Mouse (Mus musculus) left cerebral cortex, adult 9 months (tissue): Measurements from ENCODE around the gene Arhgef28.

ENCODE experiments used
- DNase-seq, 2 experiments: peaks; one replicate each; pipeline ENCODE4 v3.0.0; 2022; ENCODE audit warnings: low spot score in 2 of 2

Gene Arhgef28

DNA sequence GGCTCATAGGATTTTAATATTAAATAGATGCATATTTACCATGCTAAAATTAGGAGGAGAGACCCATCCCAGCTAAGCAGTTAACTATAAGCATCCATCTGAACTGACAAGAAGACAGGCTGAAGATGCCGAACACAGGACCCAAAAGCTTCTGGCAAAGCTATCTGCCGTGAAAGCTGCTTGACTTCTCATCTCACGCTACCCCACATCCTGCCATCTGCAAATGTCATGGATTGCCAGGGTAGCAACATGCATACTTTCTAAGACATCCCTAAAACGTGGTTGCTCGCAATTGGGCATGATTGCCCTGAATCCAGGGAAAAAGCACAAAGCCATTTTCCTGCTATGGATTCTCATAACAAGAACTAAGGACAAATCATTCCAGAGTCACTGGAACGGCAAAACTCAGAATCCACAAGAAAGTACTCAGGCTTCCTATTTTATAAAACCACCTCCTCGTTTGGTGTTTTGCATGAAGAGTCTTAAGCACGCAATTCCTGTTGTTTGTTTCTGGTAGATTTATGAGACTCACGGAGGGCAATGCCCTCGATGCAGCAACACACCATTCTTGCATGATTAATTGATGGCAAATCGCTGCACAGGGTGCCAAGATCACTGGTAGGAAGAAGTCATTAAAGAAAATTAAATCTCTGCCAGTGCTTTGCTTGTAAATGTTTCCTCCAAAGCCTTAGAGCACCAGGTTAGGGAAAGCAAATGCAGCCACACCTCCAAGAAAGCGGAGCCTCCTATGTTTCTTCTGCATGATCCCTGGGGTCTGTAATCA lies 287.9 kb downstream of the Arhgef28 start:
- DNase-seq: peak in 1 of 2 experiments; percentile 29

DNA sequence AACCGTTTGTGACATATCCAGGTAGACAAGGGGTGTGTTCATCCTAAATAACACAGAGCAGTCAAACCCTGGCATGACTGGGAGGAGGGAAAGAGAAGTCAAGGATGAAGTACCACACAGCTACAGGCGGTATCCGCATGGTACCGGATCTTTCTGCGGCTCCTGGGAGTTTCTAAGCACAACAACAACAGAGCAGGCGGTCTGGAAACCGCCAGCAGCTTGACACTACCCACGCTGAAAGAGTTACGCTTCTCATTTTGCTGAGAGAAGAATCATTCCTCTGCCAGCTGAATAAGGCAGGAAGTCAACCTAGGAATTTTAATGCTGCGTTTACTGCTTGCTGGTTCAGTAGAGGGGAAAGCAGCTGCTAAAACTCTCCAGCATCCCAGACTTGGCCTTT lies 295.2 kb downstream of the Arhgef28 start:
- peak; percentile 43 to 77 for DNase-seq

DNA sequence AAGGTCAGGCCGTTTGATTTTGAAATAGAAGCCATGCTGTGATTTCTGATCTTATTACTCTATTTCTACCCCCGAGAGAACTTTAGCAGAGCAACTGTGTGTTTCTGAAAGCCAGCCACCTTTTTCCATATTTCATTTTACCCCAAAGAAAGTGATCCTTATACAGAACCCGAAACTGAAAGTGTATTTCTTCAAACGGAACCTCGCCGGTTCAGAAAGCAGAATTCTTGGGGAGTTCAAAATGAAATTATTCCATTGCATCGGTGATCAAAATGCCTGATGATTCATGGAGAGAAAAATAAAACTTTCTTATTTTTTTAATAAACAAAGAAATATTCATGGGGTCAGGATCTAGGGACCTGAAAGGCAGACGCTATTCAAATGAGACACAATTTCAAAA lies 303.4 kb downstream of the Arhgef28 start:
- no peak for DNase-seq

DNA sequence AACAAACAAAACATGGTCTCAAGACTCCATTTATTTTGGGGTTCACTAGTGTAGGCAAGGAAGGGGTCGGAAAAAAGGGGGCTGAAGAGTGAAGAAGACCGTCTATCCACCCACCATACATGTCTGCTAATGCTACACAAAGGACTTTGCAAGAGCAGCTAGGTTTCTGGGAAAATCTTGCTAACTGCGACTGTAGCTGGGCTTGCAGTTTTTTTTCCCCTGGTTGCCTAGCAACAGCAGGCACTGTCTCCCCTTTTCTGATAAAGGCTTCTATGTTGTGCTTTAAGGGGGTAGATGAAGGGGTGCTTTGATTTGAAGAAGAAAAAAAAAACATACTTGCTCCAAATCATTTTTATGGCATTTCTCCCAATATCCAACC lies 305.9 kb downstream of the Arhgef28 start:
- DNase-seq: peak; percentile 64 to 75

DNA sequence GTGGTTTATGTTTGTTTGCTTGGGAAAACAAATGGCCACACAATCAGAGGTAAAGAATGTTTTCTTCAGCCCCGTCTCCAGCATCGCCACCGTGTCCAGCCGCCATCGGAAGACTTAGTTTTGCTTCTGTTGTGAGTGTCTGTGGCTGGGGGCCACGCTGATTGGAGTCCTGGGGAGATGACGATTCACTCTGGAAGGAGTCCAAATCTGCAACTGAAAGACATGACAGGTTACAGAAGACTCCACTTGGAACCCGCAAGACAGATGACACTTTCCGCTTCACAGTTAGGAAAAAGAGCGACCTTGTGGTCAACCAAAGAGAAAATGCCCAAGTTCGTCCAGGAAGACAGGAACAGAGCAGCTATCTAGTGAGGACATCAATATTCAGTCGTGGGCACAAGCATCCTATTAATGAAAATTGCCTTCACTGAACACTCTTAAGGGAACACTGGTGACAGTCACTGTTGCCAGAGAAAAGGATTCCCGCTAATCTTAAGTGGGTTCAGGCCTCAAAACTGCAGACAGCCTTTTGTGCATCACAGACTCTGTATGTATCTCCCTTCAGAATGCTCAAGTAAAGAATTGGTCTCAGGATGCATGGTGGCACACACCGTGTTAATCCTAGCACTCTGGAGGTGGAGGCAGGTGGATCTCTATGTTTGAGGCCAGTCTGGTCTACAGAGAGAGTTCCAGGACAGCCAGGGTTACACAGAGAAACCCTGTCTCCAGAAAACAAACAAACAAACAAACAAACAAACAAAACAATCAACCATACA lies 306.4 kb downstream of the Arhgef28 start:
- no peak for DNase-seq

DNA sequence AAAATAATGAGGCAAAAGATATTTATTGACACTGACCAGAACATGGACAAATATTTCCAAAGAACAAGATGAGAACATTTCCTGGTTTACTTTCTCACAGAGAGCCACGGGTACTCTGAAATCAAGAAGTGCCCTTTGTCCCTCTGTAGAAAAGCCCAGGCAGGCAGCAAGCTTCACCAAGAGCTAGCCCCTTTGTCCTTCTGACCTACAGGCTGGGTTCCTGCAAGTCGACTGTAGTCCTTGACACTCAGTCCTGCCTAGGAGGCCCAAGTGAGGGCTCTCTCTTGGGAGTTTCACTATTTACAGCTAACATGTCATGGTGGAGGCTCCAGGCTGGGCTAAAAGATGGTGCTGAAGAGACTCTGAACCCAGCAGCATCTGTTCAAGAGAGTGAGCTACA lies 307.6 kb downstream of the Arhgef28 start:
- DNase-seq: no peak

DNA sequence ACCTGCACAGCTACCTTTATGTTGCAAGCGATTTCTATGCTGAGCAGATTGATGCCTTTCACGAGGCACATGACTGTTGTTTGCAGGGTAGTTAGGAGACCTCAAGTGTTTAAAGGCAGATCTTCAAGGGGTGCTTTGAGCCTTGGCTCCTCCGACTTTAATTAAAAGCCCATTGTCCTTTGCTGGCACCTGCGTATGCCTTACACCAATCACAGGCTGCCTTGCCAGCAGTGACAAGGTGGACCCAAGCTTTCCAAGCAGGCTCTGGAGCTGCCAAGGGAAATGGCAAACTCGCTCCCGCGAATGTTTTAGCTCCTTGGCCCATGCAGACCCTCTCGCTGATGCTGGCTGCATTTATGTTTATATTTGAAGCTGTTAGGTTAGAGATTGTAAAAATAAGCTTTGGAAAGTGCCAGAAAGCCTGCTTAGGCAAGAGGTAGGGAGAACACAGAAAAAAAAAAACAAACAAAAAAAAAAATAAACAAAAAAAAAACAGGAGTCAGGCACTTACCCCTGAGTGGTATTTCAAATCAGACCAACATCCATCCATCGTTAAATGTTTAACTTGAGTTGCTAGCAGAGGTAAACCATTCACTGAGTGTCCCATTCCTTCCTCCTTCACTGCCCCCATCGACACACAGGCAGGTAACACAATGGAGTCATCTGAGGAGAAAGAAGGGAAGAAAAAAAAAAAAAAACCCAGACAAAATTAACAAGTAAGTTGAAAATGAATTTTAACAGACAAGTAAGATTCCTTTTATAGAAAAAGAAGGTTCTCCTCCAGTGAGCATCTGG lies 313.0 kb downstream of the Arhgef28 start:
- DNase-seq: no peak

DNA sequence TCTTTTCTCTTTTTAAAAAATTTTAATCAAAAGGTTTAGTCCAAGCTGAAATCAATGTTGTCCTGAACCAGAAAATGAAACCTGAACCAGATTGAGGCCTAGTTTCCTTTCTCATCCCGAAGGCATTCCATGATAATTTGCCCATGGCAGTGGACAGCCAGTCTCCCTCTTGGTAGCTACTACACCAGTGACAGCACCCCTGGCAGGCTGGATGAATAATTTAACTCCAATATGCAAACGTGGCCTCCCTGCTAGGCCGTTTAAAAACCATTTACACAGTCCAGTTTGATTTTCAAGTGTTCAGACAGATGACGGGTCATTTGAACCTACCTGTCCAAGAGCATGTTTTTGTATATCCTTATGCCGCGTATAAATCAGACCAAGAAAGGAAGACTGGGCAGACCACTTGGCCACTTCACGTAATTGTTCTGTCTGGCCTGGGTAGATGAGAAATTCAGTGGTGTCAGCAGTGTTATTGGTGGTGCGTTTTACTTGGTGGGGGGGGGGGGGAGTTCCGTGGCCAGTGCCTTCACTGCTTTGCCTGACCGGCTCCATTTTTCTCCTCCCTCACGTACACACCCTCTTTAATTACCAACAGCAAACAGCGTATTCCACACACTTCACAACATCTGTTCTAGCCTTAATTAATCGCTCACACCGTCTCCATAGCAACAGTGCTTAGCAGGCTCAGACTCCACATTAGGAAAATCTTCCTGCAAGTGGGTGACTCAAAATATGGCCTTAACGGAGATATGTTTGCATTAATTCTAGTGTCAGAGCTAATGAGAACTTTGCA lies 314.0 kb downstream of the Arhgef28 start:
- peak; percentile 65 to 71 for DNase-seq

DNA sequence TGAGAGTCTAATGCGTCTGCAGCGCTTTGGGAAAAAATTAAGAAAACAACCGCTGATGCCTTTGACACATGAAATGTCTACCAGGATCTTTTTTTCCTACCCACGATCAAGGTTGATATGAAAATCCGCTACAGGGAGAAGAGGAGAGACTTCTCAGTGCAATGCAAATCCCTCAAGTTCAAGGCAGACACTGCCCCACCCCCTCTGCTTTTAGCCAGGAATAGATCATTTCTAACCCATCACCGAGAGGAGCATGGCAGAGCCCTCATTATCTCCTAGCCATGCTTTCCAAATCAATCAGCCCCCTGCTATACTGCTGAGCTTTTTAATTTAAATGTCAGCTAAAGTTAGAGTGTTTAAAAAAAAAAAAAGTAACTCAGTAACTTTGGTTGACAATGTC lies 318.2 kb downstream of the Arhgef28 start:
- peak in 1 of 2 experiments; percentile 37 for DNase-seq

DNA sequence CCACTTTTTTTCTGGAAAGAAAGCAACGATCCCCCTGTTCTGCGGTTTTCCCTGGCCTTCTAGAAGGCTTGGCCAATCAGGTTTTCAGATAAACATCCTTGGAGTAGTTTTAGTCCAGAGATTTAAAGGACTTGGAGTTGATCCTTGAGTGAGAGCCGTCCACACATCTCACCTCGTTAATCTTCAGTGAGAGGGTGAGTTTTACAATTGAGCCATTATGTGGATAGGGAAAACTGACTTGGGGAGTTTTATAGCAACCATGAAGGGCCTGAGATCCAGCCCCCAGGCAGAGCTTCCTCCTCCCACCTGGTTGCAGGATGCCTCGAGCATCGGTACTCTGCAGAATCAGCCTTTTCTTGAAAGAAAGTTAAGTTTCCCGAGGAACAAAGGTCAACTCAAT lies 318.7 kb downstream of the Arhgef28 start:
- DNase-seq: no peak

DNA sequence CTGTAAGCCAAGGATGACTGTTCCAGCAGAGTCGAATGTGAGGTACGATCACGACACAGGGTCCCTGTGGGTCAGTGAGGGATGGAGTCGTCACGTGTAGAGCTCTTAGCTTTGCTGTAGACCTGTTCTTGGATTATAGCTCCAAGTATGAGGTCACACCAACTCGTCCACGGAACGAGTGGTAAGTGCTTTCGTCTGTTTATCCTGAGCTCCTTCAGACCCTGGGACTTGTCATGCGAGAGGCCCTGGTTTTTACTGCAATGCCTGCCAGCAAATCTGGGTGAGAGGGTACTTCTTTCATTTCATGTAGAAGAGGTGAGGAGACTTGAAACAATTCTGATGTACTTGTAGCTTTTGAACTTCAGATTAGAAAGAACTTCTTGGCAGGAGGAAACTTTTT lies 322.6 kb downstream of the Arhgef28 start:
- no peak for DNase-seq

DNA sequence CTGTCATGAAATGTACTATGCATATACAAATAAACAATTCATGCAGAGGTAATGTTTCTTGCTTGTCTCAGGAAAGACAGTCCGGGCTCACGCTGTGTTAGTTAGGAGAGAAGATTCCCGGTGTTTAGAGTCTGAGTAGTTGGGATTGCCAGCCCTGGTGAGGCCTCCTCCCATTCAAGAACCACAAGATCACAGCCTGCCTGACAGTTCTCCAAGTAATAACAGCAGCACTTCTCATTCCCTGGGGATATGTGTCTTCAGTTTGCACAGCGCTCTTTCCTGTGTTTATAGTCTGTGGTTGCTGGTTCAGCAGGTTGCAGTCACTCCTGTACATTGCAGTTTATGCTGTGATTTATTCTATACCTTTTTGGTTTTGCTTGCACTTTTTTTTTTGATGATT lies 329.8 kb downstream of the Arhgef28 start:
- no peak for DNase-seq

DNA sequence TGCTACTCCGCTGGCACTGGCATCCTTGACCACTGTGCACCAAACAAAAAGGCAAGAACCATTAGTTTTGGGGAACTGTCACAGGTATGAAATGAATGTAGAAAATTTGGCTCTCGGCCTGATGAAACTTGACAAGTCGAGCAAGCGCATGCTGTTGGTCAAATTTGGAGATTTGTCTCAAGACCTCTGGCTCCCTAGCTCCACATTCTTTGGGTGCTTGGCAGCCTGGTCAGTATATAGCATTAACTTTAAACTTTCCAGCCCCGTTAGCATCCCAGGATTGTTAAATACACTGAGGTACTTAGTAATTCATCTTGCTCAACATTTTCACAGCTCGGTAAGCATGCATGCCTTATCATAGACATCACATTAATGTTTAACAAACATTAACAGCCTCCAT lies 330.2 kb downstream of the Arhgef28 start:
- no peak for DNase-seq

DNA sequence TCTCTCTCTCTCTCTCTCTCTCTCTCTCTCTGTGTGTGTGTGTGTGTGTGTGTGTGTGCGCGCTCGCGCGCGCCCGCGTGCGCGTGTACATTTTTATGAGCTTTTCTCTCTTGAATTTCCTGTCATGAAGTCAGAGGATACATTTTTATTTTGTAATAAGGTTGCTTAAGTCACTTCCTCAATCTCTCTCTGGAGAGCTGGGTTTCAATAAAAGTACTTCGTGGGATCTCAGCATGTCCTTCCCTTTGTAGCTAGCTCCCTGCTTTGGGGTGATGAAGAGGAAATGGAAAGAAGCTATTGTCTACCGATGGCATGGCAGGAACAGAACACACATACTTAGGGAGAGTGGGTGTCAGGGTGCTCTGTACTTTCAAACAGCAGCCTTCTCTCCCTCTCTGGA lies 336.8 kb downstream of the Arhgef28 start:
- DNase-seq: no peak

DNA sequence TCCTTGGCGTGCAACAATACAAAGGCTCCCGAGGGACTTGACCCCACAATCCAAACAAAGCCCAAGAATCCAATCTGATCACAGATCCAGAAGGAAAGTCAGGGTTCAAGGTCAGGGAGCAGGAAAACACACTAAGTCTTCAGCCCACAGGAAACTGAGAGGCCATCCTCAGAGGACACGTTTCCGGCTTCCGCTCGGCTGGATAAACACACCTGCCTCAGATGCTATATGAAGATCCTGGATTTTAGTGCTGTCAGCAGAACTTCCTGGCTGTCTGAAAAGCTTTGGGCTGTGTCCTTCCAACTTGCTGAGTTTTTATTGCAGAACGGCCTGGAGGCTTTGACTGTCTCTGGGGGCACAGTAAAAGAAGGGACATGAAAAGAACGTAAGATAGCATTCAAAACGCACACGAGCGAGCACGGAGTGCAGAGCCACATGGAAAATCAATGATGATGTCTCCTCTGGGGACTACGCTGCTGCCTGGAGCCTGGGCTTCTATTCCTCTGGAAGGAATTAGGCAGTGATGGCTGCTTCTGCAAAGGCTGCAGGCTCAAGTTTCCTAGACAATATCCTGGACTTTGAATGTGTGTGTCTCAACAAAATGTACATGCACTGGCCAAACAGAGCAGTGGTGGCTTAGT lies 338.8 kb downstream of the Arhgef28 start:
- no peak for DNase-seq

DNA sequence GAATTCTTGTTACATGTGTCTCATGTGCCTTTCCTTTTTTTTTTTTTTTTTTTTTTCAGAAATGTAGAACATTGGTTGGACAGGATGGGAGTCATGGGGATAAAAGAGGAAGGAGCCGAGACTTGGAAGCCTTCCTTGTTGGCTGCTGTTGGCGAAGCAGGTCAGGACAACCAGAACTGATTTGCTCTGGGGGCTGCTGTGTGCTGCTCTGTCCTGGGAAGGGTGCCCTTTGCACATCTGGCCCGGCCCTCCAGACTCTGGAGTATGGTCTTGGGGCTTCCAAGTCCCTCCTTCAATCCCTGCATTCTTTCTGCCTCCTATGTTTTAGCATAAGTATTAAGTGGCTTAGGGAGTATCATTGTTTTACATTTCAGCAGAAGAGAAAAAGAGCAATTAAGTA lies 347.2 kb downstream of the Arhgef28 start:
- DNase-seq: no peak

DNA sequence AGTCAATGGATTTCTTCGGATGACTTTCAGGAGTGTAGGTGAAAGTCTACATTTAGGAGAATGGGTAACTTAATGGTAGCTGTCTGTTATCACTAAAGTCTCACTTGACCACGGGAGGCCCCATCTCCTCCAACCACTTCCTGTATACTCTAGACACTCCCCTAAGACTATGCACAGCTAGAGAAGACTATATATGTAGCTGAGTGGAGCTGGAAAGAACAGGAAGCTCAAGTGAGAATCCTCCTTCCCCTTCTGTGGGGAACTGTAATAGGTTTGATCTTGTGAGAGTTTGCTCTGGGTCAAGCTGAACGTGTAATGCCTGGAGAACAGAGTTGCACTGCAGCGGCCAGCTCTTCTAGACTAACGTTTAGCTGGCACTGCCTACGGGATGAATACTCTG lies 348.4 kb downstream of the Arhgef28 start:
- no peak for DNase-seq

DNA sequence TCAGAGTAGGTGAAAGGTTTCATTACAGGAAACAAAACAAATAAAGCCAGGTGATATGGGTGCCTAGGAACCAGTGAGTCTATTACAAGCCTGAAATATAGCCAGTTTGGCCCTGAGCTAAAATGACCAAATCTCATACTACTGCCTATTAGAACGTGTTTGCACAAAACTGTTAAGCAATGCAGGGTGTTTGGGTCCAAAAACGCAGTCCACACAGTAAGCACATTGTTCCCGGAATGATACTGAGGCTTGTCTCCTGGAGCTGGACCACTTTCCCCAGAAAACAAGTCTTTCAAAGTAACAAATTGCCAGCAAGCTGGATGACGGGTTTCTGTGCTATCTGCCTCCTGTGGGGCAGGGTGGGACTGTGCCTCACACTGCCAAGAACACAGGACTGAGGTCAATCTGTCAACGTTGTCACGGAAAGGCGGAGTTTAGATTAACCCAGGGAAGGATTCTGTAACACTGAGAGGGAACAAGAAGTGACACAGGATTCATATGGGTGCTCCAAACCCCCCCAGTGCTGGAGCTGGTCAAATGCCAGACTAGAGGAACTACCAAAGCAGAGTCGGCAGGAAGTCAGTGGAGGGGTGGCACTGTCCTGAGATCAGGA lies 352.8 kb downstream of the Arhgef28 start:
- no peak for DNase-seq
